Mouse (Mus musculus) testis, postnatal 14 days (tissue): Measurements from ENCODE around the gene Cox4i2.
A peak's percentile ranks its signal among the peaks of the same experiment; 100 is the strongest.

Experiments
- DNase-seq: peaks from one replicate; pipeline ENCODE4 v3.0.0; 2021; ENCODE audit warnings: low spot score

Gene Cox4i2

GRCm38 (mm10) chr2:152769677-152770076 is 15.7 kb downstream of the Cox4i2 start:
- no peak for DNase-seq

- DNase-seq, result peak; percentile 48
Observed at GRCm38 (mm10) chr2:152771571-152771970, 17.6 kb downstream of the Cox4i2 start.

GRCm38 (mm10) chr2:152772231-152772630 is 18.3 kb downstream of the Cox4i2 start:
- no peak for DNase-seq

- DNase-seq, result no peak
Observed at GRCm38 (mm10) chr2:152775357-152775756, 21.4 kb downstream of the Cox4i2 start.

- no peak for DNase-seq
Observed at GRCm38 (mm10) chr2:152776019-152776418, 22.0 kb downstream of the Cox4i2 start.

GRCm38 (mm10) chr2:152776435-152776834 is 22.5 kb downstream of the Cox4i2 start:
- DNase-seq, result no peak

GRCm38 (mm10) chr2:152777081-152777480 is 23.1 kb downstream of the Cox4i2 start:
- no peak for DNase-seq

- no peak for DNase-seq
Observed at GRCm38 (mm10) chr2:152780466-152780865, 26.5 kb downstream of the Cox4i2 start.

- DNase-seq, result no peak
Observed at GRCm38 (mm10) chr2:152781031-152781711, 27.2 kb downstream of the Cox4i2 start.

GRCm38 (mm10) chr2:152782656-152783055 is 28.7 kb downstream of the Cox4i2 start:
- DNase-seq, result no peak

GRCm38 (mm10) chr2:152783241-152783640 is 29.3 kb downstream of the Cox4i2 start:
- DNase-seq, result no peak

- DNase-seq, result no peak
Observed at GRCm38 (mm10) chr2:152784640-152785039, 30.7 kb downstream of the Cox4i2 start.

GRCm38 (mm10) chr2:152785446-152786350 is 31.7 kb downstream of the Cox4i2 start:
- peak; percentile 83 for DNase-seq

- DNase-seq, result no peak
Observed at GRCm38 (mm10) chr2:152787136-152787535, 33.2 kb downstream of the Cox4i2 start.

- no peak for DNase-seq
Observed at GRCm38 (mm10) chr2:152787543-152787942, 33.6 kb downstream of the Cox4i2 start.

- no peak for DNase-seq
Observed at GRCm38 (mm10) chr2:152788892-152789421, 35.0 kb downstream of the Cox4i2 start.

GRCm38 (mm10) chr2:152789591-152789999 is 35.6 kb downstream of the Cox4i2 start:
- no peak for DNase-seq

- no peak for DNase-seq
Observed at GRCm38 (mm10) chr2:152792461-152792860, 38.5 kb downstream of the Cox4i2 start.

- no peak for DNase-seq
Observed at GRCm38 (mm10) chr2:152793381-152793780, 39.4 kb downstream of the Cox4i2 start.

GRCm38 (mm10) chr2:152794281-152794827 is 40.4 kb downstream of the Cox4i2 start:
- no peak for DNase-seq

- DNase-seq, result no peak
Observed at GRCm38 (mm10) chr2:152797589-152797988, 43.6 kb downstream of the Cox4i2 start.

GRCm38 (mm10) chr2:152799954-152800761 is 46.2 kb downstream of the Cox4i2 start:
- DNase-seq, result no peak
